Mouse (Mus musculus) embryonic facial prominence, embryonic 10.5 days (tissue): ENCODE data around the gene Sorcs1. TPM values are rescaled to one million over a fixed set of nuclear protein-coding genes. Genes with fewer than 3 reads are reported as not detected.

Experiments
- DNase-seq: peaks from one replicate; pipeline ENCODE4 v3.0.0-alpha.2; 2017; ENCODE audit warnings: low spot score
- H3K27ac ChIP-seq: fragments of 300-500 bp; sonication (generic); replicated peaks from 2 replicates; pipeline ENCODE4 v1.5.1; 2016; ENCODE audit warnings: mild to moderate bottlenecking
- H3K27me3 ChIP-seq: fragments of 300-500 bp; sonication (generic); replicated peaks from 2 replicates; pipeline ENCODE4 v1.6.1; 2016; ENCODE audit warnings: low read depth, mild to moderate bottlenecking; ENCODE audit not compliant: poor library complexity, severe bottlenecking
- H3K36me3 ChIP-seq: fragments of 300-500 bp; sonication (generic); replicated peaks from 2 replicates; pipeline ENCODE4 v1.6.1; 2016; ENCODE audit warnings: mild to moderate bottlenecking, moderate library complexity
- H3K4me1 ChIP-seq: fragments of 300-500 bp; sonication (generic); 2 replicates; pipeline ENCODE4 v1.6.1; 2016
- H3K4me3 ChIP-seq: fragments of 300-500 bp; sonication (generic); 2 replicates; pipeline ENCODE4 v1.5.1; 2016; ENCODE audit warnings: mild to moderate bottlenecking, moderate library complexity
- H3K9me3 ChIP-seq: fragments of 300-500 bp; sonication (generic); 2 replicates; pipeline ENCODE4 v1.6.1; 2016; ENCODE audit warnings: mild to moderate bottlenecking
- WGBS: fragments of 180-500 bp; shearing (Covaris S2); methylation state at CpG from one replicate; pipeline ENCODE4 v1.1.7; 2016; 5-methylcytosine and 5-hydroxymethylcytosine counted together
- polyA plus RNA-seq: library from polyadenylated mRNA; unstranded; fragments of >200 nt; fragmentation: Nextera tagmentation; extraction: Ambion mirVana; gene quantifications from 2 replicates; pipeline ENCODE4 v1.2.1, GENCODE M21; 2016

Sorcs1 gene
- 2.2 and 2.4 TPM in 2 replicates for polyA plus RNA-seq

- Histone ChIP-seq H3K4me1 (peaks cover 9% of the 10 kb centered on the region; the same call in 1 of the 2 replicates), H3K4me3 (peak within 1 kb of the TSS; percentile 64), H3K27me3 (peaks cover 60% of the 10 kb centered on the region), H3K9me3 (no peaks in the 10 kb centered on the region), H3K27ac (peak within 1 kb of the TSS; percentile 75), H3K36me3 (no peaks in the 10 kb centered on the region)
- peak; percentile 82 for DNase-seq
- WGBS = under 1% methylated on average over 92 of the region's 102 CpGs
These were observed at the start of gene Sorcs1 for GRCm38 (mm10) chr19:50677903-50678896. Sorcs1 (minus strand) TSS chr19:50678646.

GRCm38 (mm10) chr19:50683277-50683676 is 4.8 kb upstream of the Sorcs1 start:
- DNase-seq = no peak
- Histone ChIP-seq H3K4me3 (no peak overlapping the region), H3K9me3 (no peaks in the 10 kb centered on the region), H3K36me3 (no peaks in the 10 kb centered on the region), H3K27me3 (peaks cover 23% of the 10 kb centered on the region), H3K4me1 (no peaks in the 10 kb centered on the region), H3K27ac (no peak overlapping the region)
- 72% methylated on average over 2 of the region's 2 CpGs for WGBS

GRCm38 (mm10) chr19:50678946-50679345 is 500 bp upstream of the Sorcs1 start:
- peak overlapping the region; percentile 75 for H3K27ac ChIP-seq
- peaks cover 60% of the 10 kb centered on the region for H3K27me3 ChIP-seq
- no peaks in the 10 kb centered on the region for H3K36me3 ChIP-seq

GRCm38 (mm10) chr19:50676578-50677524 is 1.6 kb downstream of the Sorcs1 start:
- whole genome bisulfite sequencing = 38% methylated on average over 19 of the region's 19 CpGs
- H3K4me3 ChIP-seq = peak overlapping the region; percentile 64
- DNase-seq = peak; percentile 10
- peaks cover 9% of the 10 kb centered on the region; the same call in 1 of the 2 replicates for H3K4me1 ChIP-seq
- H3K9me3 ChIP-seq = no peaks in the 10 kb centered on the region
- peaks cover 60% of the 10 kb centered on the region for H3K27me3 ChIP-seq
- H3K27ac ChIP-seq = no peak overlapping the region
- no peaks in the 10 kb centered on the region for H3K36me3 ChIP-seq

More at GRCm38 (mm10) chr19:50678946-50679345, 500 bp upstream of the Sorcs1 start:
- no peaks in the 10 kb centered on the region for H3K9me3 ChIP-seq
- DNase-seq = no peak
- H3K4me3 ChIP-seq = peak overlapping the region; percentile 64
- WGBS = 0% methylated on average over 2 of the region's 2 CpGs
- peaks cover 9% of the 10 kb centered on the region; the same call in 1 of the 2 replicates for H3K4me1 ChIP-seq

- no peak for DNase-seq
- no peaks in the 10 kb centered on the region for H3K36me3 ChIP-seq
- 82% methylated on average over 5 of the region's 5 CpGs for WGBS
- peaks cover 9% of the 10 kb centered on the region; the same call in 1 of the 2 replicates for H3K4me1 ChIP-seq
- H3K9me3 ChIP-seq = no peaks in the 10 kb centered on the region
- no peak overlapping the region for H3K4me3 ChIP-seq
- H3K27me3 ChIP-seq = peaks cover 52% of the 10 kb centered on the region
- H3K27ac ChIP-seq = no peak overlapping the region
These were observed 3.5 kb downstream of the Sorcs1 start for GRCm38 (mm10) chr19:50674921-50675320.

GRCm38 (mm10) chr19:50667516-50667915 is 10.9 kb downstream of the Sorcs1 start:
- Histone ChIP-seq H3K27ac (no peak overlapping the region), H3K9me3 (no peaks in the 10 kb centered on the region), H3K36me3 (no peaks in the 10 kb centered on the region), H3K4me1 (no peaks in the 10 kb centered on the region), H3K4me3 (no peak overlapping the region), H3K27me3 (no peaks in the 10 kb centered on the region)
- DNase-seq = no peak
- 66% methylated on average over 8 of the region's 8 CpGs for whole genome bisulfite sequencing

GRCm38 (mm10) chr19:50664311-50664710 is 14.1 kb downstream of the Sorcs1 start:
- Histone ChIP-seq H3K4me3 (no peak overlapping the region), H3K27ac (no peak overlapping the region), H3K36me3 (no peaks in the 10 kb centered on the region), H3K4me1 (no peaks in the 10 kb centered on the region), H3K9me3 (no peaks in the 10 kb centered on the region), H3K27me3 (no peaks in the 10 kb centered on the region)
- WGBS = 63% methylated on average over 1 of the region's 1 CpGs
- DNase-seq = no peak

- DNase-seq = peak; percentile 37
- 74% methylated on average over 4 of the region's 4 CpGs for WGBS
- H3K4me1 ChIP-seq = no peaks in the 10 kb centered on the region
- H3K36me3 ChIP-seq = no peaks in the 10 kb centered on the region
- no peak overlapping the region for H3K4me3 ChIP-seq
- no peak overlapping the region for H3K27ac ChIP-seq
- no peaks in the 10 kb centered on the region for H3K27me3 ChIP-seq
- H3K9me3 ChIP-seq = no peaks in the 10 kb centered on the region
These were observed 19.3 kb downstream of the Sorcs1 start for GRCm38 (mm10) chr19:50659144-50659543.

GRCm38 (mm10) chr19:50652750-50653149 is 25.7 kb downstream of the Sorcs1 start:
- Histone ChIP-seq H3K4me3 (no peak overlapping the region), H3K27me3 (no peaks in the 10 kb centered on the region), H3K4me1 (no peaks in the 10 kb centered on the region), H3K36me3 (no peaks in the 10 kb centered on the region), H3K27ac (no peak overlapping the region), H3K9me3 (no peaks in the 10 kb centered on the region)
- WGBS = 83% methylated on average over 5 of the region's 5 CpGs
- no peak for DNase-seq

GRCm38 (mm10) chr19:50643836-50644235 is 34.6 kb downstream of the Sorcs1 start:
- Histone ChIP-seq H3K27me3 (no peaks in the 10 kb centered on the region), H3K36me3 (no peaks in the 10 kb centered on the region), H3K9me3 (no peaks in the 10 kb centered on the region), H3K4me1 (no peaks in the 10 kb centered on the region), H3K27ac (no peak overlapping the region), H3K4me3 (no peak overlapping the region)
- WGBS = 61% methylated on average over 1 of the region's 1 CpGs
- no peak for DNase-seq

GRCm38 (mm10) chr19:50642121-50642520 is 36.3 kb downstream of the Sorcs1 start:
- no peak for DNase-seq
- 81% methylated on average over 1 of the region's 1 CpGs for WGBS
- no peak overlapping the region for H3K27ac ChIP-seq
- H3K36me3 ChIP-seq = no peaks in the 10 kb centered on the region
- H3K4me1 ChIP-seq = no peaks in the 10 kb centered on the region
- no peaks in the 10 kb centered on the region for H3K27me3 ChIP-seq
- H3K9me3 ChIP-seq = no peaks in the 10 kb centered on the region
- no peak overlapping the region for H3K4me3 ChIP-seq
